Mouse (Mus musculus): ENCODE data around the gene Cyp17a1.

DNA sequence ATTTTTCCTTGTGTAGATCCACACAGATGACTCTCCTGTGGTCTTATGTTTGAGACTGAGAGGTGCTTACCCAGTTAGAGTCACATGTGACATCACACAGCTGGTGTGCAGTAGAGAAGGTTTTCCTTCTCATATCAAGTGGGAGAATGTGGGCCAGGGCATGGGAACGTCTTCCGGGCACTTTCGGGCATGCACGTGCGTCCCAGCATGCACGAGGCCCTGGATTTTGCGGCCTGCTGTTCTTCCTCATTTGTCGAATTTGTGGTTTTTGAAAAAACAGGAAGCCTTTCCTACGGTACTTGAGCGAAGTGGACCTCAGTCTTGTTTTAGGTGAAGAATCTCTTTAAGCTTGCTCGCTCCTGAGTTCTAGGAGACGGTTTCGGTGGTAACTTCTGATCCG lies 24.4 kb downstream of the Cyp17a1 start:
- TF ChIP-seq CTCF (IDR thresholded peaks at IDR 0.05; ENCODE audit: low read depth), result no peak
- TF ChIP-seq EP300 (IDR thresholded peaks at IDR 0.05; ENCODE audit: low read depth), result no peak

Measured in liver, postnatal 0 days (tissue).